Mouse (Mus musculus): ENCODE results near the gene Slc25a18.

The Slc25a18 gene

DNA sequence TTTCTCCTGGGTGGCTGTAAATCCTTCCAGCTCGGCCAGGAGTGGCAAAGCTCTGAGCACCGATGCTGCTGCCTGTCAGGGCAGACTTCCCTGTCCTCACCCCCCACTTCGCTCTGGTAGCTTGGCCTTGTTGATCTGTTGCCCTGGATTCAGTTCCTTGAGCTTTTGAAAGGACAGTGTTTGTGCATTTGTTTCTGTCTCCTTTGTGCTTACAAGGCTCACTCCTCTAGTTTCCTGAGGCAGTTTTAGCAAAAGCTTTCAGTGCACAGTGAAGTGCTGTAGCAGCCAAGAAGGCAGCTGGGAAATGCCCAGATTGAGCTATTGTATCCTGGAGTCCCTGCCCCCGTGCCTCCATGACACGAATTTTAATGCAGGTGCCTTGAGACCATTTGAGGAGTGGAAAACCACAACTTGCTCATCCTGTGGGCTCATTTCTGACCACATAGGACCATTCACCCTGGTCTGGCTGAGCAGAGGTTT lies at the start of gene Slc25a18:
TSS of gene Slc25a18 (plus strand) at position 430 of the 480 bp plus-strand sequence.
- no peak for DNase-seq (ENCODE audit: low spot score)

GRCm38 (mm10) chr6:120725986-120726385 lies 47.4 kb upstream of the Slc25a18 start:
- DNase-seq (ENCODE audit: low spot score) = no peak

DNA sequence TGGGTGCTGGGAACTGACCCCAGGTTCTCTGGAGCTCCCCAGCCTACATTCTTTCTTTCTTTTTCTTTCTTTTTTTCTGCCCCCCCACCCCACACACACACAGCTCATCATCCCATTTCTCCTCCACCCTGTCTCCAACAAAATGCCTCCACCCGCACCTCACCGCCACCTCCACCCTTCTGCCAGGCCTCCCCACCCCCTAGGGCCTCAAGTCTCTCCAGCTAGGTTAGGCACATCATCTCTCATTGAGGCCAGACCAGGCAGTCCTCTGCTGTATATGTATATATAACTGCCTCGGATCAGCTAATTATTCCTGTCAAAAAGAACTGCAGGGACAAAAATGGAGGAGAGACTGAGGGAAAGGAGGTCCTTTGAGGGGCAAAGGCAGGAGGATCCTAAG lies 37.4 kb upstream of the Slc25a18 start:
- DNase-seq (ENCODE audit: low spot score) = no peak

DNA sequence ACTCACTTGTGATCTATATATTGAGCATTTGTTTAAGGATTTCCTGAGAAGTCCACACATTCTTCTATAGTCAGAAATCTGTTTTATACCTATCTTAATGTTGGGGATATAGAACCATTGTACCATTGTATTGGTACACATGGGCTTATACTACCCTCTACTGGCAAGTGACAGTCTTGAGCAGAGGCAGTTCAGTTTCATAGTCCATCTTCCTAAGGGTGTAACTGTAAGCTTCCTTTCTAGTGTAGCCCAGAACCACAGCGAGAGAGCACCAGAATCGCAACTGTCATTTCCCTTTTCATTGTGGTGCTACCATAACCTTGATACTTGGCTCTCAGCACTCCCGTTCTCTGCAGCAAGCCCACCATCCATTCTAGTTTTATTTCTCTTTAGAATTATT lies 36.8 kb upstream of the Slc25a18 start:
- DNase-seq (ENCODE audit: low spot score) = peak; percentile 68

- no peak for DNase-seq (ENCODE audit: low spot score)
Observed at GRCm38 (mm10) chr6:120743130-120743529, 30.2 kb upstream of the Slc25a18 start.

- DNase-seq (ENCODE audit: low spot score) = no peak
Observed at GRCm38 (mm10) chr6:120744266-120744665, 29.1 kb upstream of the Slc25a18 start.

DNA sequence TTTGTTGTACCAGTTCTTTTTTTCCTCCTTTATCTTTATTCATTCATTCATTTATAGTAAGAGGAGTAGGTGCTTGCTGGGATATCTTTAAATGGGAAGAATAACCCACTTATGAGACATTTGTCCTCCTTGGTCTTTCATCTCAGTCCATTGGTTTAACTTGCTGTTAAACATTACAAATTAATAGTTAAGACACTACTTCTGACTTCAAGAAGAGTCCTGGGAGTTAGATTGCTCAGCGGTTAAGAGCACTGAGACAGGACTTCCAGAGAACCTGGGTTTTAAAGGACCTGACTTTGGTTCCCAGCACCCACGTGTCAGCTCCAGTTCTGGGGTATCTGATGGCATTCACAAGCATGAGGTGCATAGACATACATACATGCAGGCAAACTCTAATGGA lies 27.0 kb upstream of the Slc25a18 start:
- DNase-seq (ENCODE audit: low spot score) = no peak

GRCm38 (mm10) chr6:120761151-120761550 lies 12.2 kb upstream of the Slc25a18 start:
- no peak for DNase-seq (ENCODE audit: low spot score)

- DNase-seq (ENCODE audit: low spot score) = no peak
Observed at GRCm38 (mm10) chr6:120769972-120770371, 3.4 kb upstream of the Slc25a18 start.

DNA sequence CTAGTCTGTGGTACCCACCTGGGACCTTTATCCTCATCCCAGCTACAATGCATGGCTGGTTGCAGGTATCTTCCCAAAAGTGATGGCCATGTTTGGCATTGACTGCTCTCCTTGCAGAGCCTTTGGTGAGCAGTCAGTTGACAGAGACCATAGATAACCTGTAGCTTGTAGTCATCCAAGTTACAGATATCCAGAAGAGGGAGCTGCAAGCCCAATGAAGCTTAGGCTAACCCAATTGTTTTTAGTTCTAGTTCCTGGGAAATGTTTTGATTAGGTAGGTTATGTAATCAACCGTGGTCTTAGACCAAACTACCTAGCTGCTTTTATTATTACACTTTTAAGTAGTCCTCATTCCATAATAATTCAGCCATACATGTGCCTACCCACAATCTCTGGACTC lies 2.0 kb upstream of the Slc25a18 start:
- no peak for DNase-seq (ENCODE audit: low spot score)

DNA sequence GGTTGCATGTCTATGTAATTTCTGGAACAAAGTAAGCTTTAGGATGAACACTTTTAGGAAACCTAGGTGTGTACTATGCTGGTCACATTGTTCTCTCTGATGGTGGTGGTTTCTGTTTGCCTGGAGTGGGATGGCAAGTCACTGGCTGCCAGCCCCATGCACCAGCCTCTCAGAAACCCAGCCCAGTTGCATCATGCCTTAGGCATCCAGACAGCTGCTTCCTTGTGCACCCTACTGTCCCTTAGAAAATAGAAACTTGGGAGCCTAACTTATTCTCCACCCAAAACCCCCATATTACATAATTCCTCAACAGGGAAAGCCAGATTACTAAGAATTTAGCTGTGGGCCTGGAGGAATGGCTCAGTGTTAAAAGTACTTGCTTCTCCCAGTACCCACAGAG lies 1.4 kb upstream of the Slc25a18 start:
- DNase-seq (ENCODE audit: low spot score) = no peak

DNA sequence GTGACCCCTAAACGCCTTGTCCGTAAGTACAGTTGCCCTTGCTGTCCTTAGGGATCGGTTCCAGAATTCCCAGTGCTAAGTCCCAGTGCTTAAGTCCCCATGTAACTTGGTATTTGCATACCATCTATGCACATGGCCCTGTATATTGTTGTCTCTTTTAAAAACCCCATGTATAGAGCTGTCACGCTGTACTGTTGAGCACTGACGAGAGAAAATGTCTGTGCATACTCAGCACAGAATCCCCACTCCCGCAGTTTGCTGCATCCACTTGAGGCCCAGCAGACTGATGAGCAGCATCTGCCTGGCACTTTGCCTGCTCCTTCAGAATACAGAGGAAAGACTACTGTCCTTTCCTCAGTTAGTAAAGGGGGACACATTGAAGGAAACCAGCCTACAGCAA lies 385 bp downstream of the Slc25a18 start:
- no peak for DNase-seq (ENCODE audit: low spot score)

DNA sequence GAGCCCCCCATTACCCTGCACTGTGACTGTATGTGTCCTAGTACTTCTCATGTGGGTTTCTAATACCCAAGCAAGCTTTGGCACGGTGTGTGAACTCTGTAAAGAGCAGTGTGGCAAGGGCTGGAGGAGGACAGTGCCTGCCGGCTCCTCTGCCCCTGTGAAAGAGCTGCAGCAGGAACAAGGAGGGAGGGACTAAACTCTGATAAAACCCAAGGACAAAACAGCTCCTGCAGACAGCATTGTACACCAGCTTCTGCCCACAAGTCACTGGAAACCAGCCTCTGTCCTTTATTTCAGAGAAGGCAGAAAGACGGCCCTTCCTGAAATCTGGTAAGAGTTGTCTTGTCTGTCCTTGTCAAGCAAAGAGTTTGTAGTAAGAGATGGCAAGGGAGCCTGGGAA lies 2.9 kb downstream of the Slc25a18 start:
- DNase-seq (ENCODE audit: low spot score) = no peak

- no peak for DNase-seq (ENCODE audit: low spot score)
Observed at GRCm38 (mm10) chr6:120777533-120777932, 4.2 kb downstream of the Slc25a18 start.

GRCm38 (mm10) chr6:120778226-120778625 lies 4.8 kb downstream of the Slc25a18 start:
- DNase-seq (ENCODE audit: low spot score) = no peak

DNA sequence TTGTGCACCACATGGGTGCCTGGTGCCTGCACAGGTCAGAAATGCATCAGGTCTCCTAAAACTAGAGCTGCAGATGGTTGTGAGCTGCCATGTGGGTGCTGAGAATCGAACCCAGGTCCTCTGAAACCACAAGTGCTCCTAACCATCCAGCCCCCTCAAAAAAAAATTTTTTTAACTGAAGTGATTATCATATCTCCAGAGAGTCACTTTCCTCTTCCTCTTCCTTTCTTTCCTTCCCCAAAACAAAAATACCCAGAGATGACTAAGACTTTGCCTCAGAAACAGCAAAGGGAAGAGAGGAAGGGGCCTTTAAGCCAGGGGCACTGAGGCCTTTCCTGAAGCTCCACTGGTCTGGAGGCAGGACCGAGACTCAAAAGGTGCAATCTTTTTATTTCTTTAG lies 9.6 kb downstream of the Slc25a18 start:
- DNase-seq (ENCODE audit: low spot score) = no peak

- DNase-seq (ENCODE audit: low spot score) = no peak
Observed at GRCm38 (mm10) chr6:120784351-120784750, 11.0 kb downstream of the Slc25a18 start.

GRCm38 (mm10) chr6:120788068-120788607 lies 14.8 kb downstream of the Slc25a18 start:
- no peak for DNase-seq (ENCODE audit: low spot score)

GRCm38 (mm10) chr6:120788904-120789303 lies 15.5 kb downstream of the Slc25a18 start:
- peak; percentile 17 for DNase-seq (ENCODE audit: low spot score)

- no peak for DNase-seq (ENCODE audit: low spot score)
Observed at GRCm38 (mm10) chr6:120790153-120790552, 16.8 kb downstream of the Slc25a18 start.

DNA sequence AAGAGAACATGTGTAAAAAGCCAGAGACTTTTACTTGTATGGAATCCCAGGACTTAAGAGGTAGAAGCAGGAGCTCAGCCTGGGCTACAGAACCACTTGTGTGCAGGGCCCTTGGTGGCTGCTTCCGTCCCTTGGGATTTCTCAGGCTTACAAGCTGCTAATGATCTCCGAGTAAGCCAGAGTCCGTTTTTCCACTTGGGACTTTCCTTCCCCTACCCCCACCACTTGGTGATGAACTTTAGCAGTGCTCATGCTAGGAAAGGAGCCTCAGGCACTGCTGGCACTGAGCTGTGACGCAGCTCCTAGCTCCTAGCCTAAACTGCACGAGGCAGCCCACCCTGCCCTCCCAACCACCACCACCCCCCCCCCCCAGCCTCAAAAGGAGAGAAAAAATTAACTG lies 17.3 kb downstream of the Slc25a18 start:
- no peak for DNase-seq (ENCODE audit: low spot score)

- no peak for DNase-seq (ENCODE audit: low spot score)
Observed at GRCm38 (mm10) chr6:120792947-120793346, 19.6 kb downstream of the Slc25a18 start.

GRCm38 (mm10) chr6:120795422-120796086 lies 22.2 kb downstream of the Slc25a18 start:
- DNase-seq (ENCODE audit: low spot score) = no peak

DNA sequence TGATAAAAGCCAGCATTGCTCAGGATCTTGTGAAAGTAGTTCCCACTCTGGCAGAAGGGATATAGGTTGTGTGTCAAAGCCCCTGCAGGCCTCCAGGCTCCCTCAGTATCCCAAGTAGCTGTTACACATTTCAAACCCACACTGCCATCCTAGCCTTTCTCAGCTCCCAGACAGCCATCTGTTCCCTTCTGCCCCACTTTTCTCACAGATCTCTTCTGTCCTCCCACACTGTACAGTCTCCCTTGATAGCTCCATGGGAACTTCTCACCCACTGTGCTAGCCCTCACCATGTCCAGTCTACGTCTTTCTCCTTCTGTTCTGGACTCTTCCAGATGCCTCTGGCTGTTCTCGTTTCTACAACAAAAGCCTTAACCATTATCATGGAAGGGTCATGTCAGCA lies 22.7 kb downstream of the Slc25a18 start:
- DNase-seq (ENCODE audit: low spot score) = no peak
